Mouse (Mus musculus) macrophage (primary cell): ENCODE results near the gene Arfgap3. TPM values are rescaled to one million over a fixed set of nuclear protein-coding genes. Genes with fewer than 3 reads are reported as not detected.
A peak's percentile ranks its signal among the peaks of the same experiment; 100 is the strongest.
"Not testable (repeated sequence)": the region's sequence is repeated elsewhere in the genome, so short reads cannot be mapped to it uniquely, and the experiment has no call there.

Experiments used
- H3K27ac ChIP-seq: fragments of 350-480 bp; formaldehyde crosslinking; 2 replicates; pipeline ENCODE4 v1.9.0; 2021
- H3K36me3 ChIP-seq: fragments of 350-480 bp; formaldehyde crosslinking; 2 replicates; pipeline ENCODE4 v1.9.0; 2021; ENCODE audit errors: inconsistent target
- H3K4me3 ChIP-seq: fragments of 350-480 bp; formaldehyde crosslinking; 2 replicates; pipeline ENCODE4 v1.9.0; 2021; ENCODE audit errors: inconsistent target
- H3K79me2 ChIP-seq: fragments of 350-480 bp; formaldehyde crosslinking; 2 replicates; pipeline ENCODE4 v1.9.0; 2021; ENCODE audit errors: inconsistent target
- WGBS: methylation state at CpG from one replicate; pipeline ENCODE4 v1.1.7; 2026; ENCODE audit warnings: inconsistent platforms; ENCODE audit not compliant: missing documents; 5-methylcytosine and 5-hydroxymethylcytosine counted together
- polyA plus RNA-seq: library from polyadenylated mRNA; stranded (reverse); fragments of 250-400 nt; gene quantifications from 3 replicates; pipeline ENCODE4 v1.2.4, GENCODE M21; 2018; ENCODE audit warnings: inconsistent platforms

The Arfgap3 gene
- polyA plus RNA-seq, 1 experiment from 2014 or later, result 26.3 TPM

DNA sequence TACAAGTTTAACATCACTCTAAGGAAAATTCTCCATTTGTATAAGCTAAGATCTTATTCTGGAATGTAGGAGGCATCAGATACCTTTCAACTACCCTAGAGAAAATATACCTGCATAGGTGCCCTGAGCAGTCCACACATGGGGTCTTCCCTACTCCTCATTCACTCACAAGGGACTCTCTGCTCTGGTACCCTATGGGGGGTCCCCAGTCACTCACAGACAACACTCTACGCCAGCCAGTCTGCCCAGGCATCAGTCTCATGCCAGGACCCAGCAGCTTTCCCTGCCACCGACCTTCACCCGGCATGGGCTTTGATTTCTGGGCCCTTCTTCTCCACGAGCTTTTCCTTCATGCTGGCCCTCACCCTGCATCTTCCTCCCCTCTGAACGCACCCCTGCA lies 10.9 kb upstream of the Arfgap3 start:
- not testable (repeated sequence) for H3K27ac ChIP-seq, H3K4me3 ChIP-seq, H3K36me3 ChIP-seq, H3K79me2 ChIP-seq
- 95% methylated on average over 4 of the region's 5 CpGs for WGBS

- Histone ChIP-seq H3K4me3 (no peak overlapping the region), H3K27ac (no peak overlapping the region), H3K79me2 (no peaks in the 10 kb centered on the region), H3K36me3 (no peaks in the 10 kb centered on the region)
- WGBS, result 82% methylated on average over 3 of the region's 3 CpGs
Measured at GRCm38 (mm10) chr15:83360140-83360539, 10.1 kb upstream of the Arfgap3 start.

GRCm38 (mm10) chr15:83358476-83358875 lies 8.4 kb upstream of the Arfgap3 start:
- Histone ChIP-seq H3K27ac (no peak overlapping the region), H3K36me3 (no peaks in the 10 kb centered on the region), H3K79me2 (no peaks in the 10 kb centered on the region), H3K4me3 (no peak overlapping the region)
- WGBS, result 100% methylated on average over 1 of the region's 1 CpGs

GRCm38 (mm10) chr15:83351546-83351945 lies 1.5 kb upstream of the Arfgap3 start:
- H3K36me3 ChIP-seq, result no peaks in the 10 kb centered on the region
- peaks cover 30% of the 10 kb centered on the region for H3K79me2 ChIP-seq
- H3K27ac ChIP-seq, result no peak overlapping the region
- 89% methylated on average over 4 of the region's 4 CpGs for WGBS
- no peak overlapping the region for H3K4me3 ChIP-seq

DNA sequence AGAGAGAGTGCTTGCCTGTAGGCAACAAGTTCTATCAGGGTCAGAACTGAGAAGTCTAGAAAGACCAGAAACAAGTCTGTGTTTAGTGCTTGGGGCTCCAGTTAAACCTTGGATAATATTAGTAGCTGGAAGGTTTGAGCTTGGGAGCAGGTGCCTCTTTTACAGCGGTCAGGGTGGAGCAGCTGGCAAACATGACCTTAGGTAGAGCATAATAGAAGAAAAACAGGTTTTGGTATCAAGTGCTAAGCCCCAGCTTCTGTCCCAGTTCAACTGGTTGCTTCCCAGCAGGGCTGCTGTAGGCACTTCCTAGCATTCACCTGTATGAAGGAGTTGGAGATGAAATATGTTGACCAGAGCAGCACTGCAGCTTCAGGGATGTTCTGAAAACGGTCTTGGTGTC lies 812 bp upstream of the Arfgap3 start:
- Histone ChIP-seq H3K36me3 (no peaks in the 10 kb centered on the region), H3K27ac (no peak overlapping the region), H3K79me2 (peaks cover 37% of the 10 kb centered on the region), H3K4me3 (no peak overlapping the region)
- WGBS, result 84% methylated on average over 2 of the region's 2 CpGs

GRCm38 (mm10) chr15:83349225-83349953 lies 658 bp downstream of the Arfgap3 start:
- Histone ChIP-seq H3K4me3 (peak overlapping the region; percentile 86), H3K27ac (peak overlapping the region; percentile 27; the same call in 1 of the 2 replicates), H3K79me2 (peaks cover 52% of the 10 kb centered on the region), H3K36me3 (no peaks in the 10 kb centered on the region)
- WGBS, result 20% methylated on average over 7 of the region's 8 CpGs

DNA sequence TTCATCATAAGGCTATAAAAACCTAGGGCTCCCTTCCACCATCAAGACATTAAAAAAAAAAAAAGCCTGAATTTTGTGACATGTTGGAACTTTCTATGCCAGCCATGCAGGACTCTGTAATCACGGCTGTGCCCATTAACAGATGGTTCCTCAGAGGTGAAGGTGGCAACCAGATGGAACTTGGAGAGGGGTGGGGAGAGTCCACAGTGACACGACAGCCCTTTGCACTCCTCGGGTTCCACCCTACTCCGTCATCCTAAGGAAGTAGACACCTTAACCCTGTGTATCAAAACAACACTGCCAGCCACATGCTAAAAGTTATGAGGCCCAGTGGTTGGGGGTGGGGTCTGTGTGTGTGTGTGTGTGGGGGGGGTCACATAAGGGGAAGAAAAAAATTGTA lies 1.3 kb downstream of the Arfgap3 start:
- H3K79me2 ChIP-seq, result peaks cover 58% of the 10 kb centered on the region
- 74% methylated on average over 4 of the region's 4 CpGs for WGBS
- H3K27ac ChIP-seq, result no peak overlapping the region
- H3K36me3 ChIP-seq, result no peaks in the 10 kb centered on the region
- H3K4me3 ChIP-seq, result no peak overlapping the region

DNA sequence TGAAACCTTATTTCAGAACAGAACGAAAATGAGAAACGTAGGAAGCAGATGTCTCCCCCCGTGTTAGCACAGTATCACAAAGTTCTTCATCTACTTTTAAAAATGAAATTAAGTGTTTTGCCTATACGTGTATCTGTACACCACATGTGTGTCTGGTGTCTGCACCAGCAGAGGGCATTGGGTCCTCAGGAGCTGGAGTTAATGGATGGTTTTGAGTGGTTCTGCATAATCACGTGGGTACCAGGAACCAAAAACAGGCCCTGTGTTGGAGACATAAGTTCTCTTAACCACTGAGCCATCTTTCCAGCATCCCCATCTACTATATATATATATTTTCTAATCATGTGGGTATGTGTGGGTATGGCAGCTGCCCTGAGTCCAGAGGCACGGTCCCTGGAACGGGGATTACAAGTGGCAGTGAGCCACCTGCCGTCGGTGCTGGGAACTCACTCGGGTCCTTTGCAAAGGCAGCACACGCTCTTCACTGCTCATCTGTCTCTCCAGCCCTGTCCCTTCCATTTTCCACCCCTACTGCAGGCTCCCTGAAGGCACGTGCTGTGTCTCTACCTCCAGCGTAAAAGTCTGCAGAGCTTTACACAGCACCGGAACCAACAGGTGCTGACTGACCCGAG lies 4.0 kb downstream of the Arfgap3 start:
- Histone ChIP-seq H3K36me3 (peaks cover 7% of the 10 kb centered on the region; the same call in 1 of the 2 replicates), H3K4me3 (no peak overlapping the region), H3K27ac (no peak overlapping the region), H3K79me2 (peaks cover 65% of the 10 kb centered on the region)
- WGBS, result 92% methylated on average over 15 of the region's 15 CpGs

- WGBS, result 87% methylated on average over 7 of the region's 7 CpGs
- Histone ChIP-seq H3K79me2 (peaks cover 65% of the 10 kb centered on the region), H3K4me3 (no peak overlapping the region), H3K36me3 (peaks cover 7% of the 10 kb centered on the region; the same call in 1 of the 2 replicates), H3K27ac (no peak overlapping the region)
Measured at GRCm38 (mm10) chr15:83344956-83345355, 5.1 kb downstream of the Arfgap3 start.

GRCm38 (mm10) chr15:83344157-83344556 lies 5.9 kb downstream of the Arfgap3 start:
- H3K4me3 ChIP-seq, result no peak overlapping the region
- H3K27ac ChIP-seq, result no peak overlapping the region
- WGBS, result 89% methylated on average over 7 of the region's 7 CpGs
- H3K79me2 ChIP-seq, result peaks cover 60% of the 10 kb centered on the region
- peaks cover 7% of the 10 kb centered on the region; the same call in 1 of the 2 replicates for H3K36me3 ChIP-seq

DNA sequence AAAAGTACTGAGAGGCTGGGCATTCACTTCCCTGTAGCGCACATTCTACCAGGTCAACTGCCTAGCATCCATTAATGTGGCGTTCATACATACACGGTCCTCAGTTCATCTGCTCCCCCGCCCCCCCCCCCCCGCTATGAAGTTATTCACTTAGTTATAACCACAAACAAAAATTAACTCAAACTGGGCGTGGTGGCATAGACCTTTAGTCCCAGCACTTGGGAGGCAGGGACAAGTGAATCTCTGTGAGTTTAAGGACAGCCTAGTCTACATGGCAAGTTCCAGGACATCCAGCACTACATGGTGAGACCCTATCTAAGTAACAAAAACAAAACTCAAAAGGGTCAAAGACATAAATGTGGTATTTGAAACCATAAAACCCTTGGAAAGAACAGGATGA lies 11.1 kb downstream of the Arfgap3 start:
- no peak overlapping the region for H3K4me3 ChIP-seq
- H3K79me2 ChIP-seq, result peaks cover 9% of the 10 kb centered on the region; the same call in 1 of the 2 replicates
- no peak overlapping the region for H3K27ac ChIP-seq
- 92% methylated on average over 4 of the region's 6 CpGs for WGBS
- peaks cover 40% of the 10 kb centered on the region for H3K36me3 ChIP-seq

DNA sequence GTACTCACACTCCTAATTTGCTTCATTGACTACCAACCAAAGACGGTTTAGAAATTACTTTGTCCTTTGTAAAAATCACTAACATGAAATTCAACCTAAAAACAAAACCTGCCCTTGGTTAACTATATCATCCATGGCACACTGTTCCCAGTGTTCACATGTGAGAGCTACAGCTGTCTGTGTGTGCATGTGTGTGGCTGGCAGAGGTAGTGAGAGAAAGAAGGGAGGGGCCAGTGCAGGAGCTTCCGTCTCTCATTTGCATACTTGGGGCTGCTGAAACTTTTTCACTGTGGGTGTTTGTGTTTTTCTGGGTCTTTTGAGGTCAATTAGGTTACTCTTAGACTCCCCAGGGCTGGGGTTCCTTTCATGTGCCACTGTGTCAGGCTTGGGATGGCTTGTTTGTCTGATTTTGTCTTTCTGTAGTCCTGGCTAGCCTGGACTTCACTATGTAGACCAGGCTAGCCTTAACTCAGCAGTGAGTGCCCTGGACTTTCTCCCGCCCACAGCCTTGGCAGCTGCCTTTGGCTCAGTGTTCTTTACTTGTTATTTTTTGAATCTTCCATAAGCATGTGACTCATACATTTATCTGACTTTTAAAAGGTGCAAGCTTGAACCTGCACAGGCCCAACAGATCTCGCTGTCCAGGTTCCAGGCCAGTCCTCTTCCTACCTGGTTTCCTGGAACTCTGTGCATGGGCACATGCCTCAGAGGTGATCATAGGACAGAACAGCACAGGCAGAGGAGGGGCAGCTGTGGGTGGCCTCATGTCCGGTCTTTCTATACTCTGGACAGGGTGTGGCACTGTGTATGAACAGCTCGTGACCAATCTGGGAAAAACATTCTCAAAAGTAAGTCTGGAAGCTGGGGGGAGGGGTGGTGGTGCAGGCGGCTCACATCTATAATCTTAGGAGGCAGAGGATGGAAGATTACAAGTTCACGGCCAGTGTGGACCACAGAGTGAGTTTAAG lies 11.9 kb downstream of the Arfgap3 start:
- Histone ChIP-seq H3K79me2 (peaks cover 2% of the 10 kb centered on the region; the same call in 1 of the 2 replicates), H3K36me3 (peaks cover 47% of the 10 kb centered on the region), H3K4me3 (no peak overlapping the region), H3K27ac (no peak overlapping the region)
- WGBS, result 95% methylated on average over 8 of the region's 8 CpGs

DNA sequence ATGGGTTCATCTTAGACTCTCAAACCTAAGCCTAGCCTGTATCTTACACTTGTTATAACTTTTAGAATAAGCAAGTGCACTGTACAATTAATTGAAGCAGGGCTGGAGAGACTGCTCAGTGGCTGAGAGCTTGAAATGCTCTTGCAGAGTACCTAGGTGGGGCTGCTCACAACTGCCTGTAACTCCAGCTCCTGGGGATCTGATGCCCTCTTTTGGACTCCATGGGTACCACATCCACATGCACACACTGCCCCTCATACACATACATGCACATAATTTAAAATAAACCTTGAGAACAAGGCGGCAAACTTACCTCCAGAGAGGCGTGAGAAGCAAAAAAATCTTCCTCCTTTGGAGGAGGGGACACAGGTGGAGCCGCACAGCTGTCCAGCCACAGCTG lies 17.7 kb downstream of the Arfgap3 start:
- WGBS, result 92% methylated on average over 3 of the region's 3 CpGs
- no peaks in the 10 kb centered on the region for H3K79me2 ChIP-seq
- H3K4me3 ChIP-seq, result no peak overlapping the region
- H3K27ac ChIP-seq, result no peak overlapping the region
- H3K36me3 ChIP-seq, result peaks cover 82% of the 10 kb centered on the region

- Histone ChIP-seq H3K79me2 (no peaks in the 10 kb centered on the region), H3K4me3 (no peak overlapping the region), H3K36me3 (peaks cover 84% of the 10 kb centered on the region), H3K27ac (no peak overlapping the region)
- 94% methylated on average over 5 of the region's 5 CpGs for WGBS
Measured at GRCm38 (mm10) chr15:83328952-83329351, 21.1 kb downstream of the Arfgap3 start.
